Mouse (Mus musculus): ENCODE data around the gene Sorcs1.

DNA sequence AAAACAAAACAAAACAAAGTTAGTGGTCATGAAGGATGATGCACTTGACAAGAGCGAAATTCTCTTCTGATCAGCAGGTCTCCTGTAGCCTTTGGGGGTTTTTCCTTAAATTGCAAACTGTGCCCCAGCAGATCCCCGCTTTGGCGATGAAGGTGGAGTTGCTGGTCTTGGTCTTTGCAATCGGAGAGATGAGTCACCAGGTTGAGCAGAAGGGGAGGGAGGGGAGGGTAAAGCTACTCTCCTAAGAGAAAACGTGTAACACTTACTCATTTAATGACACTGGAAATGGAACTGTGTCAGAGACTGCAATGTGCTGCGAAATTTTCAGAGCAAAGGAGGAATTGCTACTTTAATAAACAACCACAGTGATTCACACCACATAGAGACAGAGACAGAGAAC lies 527.3 kb downstream of the Sorcs1 start:
- TF ChIP-seq POLR2A (IDR thresholded peaks at IDR 0.05; ENCODE audit: borderline replicate concordance, extremely low read depth, low read depth, low read length) (no peak), CTCF (IDR thresholded peaks at IDR 0.05; ENCODE audit: insufficient read depth, low read length) (no peak)

Measured in lung, adult 2 months (tissue).